Mouse (Mus musculus) CD4-positive, CD25-positive, alpha-beta regulatory T cell, adult 4 months (primary cell): ENCODE data around the gene Edem3. TPM values are rescaled to one million over a fixed set of nuclear protein-coding genes. Genes with fewer than 3 reads are reported as not detected.
A peak's percentile ranks its signal among the peaks of the same experiment; 100 is the strongest.
"Not testable (repeated sequence)": the region's sequence is repeated elsewhere in the genome, so short reads cannot be mapped to it uniquely, and the experiment has no call there.

Source experiments
- ATAC-seq: one replicate; pipeline ENCODE4 v1.8.0; 2017
- polyA plus RNA-seq, 2 experiments: library from polyadenylated mRNA; unstranded; fragments of 100-300 nt; shearing (Covaris generic); gene quantifications; one replicate each; pipeline ENCODE4 v1.2.1; 2017

Edem3 gene
- polyA plus RNA-seq, 2 experiments from 2014 or later = 3.1 to 4.8 TPM

DNA sequence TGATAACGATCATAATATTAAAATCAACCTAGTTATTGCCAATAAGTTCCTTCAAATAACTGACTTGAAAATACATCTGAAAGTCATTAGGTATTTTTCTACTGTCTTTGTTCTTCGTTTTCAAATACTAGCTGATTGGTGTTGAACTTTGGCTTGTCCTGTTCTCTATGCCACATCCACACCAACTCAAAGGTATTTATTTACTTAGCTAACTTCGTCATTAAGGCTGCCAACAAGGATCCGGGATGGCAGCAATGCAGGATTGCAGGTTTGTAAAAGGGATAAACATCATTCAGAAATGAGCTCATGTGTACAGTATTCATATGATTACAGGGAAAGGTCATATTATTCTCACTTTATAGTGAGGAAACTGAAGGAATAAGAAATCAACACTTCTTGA is 2.2 kb upstream of the Edem3 start:
- ATAC-seq = no peak

DNA sequence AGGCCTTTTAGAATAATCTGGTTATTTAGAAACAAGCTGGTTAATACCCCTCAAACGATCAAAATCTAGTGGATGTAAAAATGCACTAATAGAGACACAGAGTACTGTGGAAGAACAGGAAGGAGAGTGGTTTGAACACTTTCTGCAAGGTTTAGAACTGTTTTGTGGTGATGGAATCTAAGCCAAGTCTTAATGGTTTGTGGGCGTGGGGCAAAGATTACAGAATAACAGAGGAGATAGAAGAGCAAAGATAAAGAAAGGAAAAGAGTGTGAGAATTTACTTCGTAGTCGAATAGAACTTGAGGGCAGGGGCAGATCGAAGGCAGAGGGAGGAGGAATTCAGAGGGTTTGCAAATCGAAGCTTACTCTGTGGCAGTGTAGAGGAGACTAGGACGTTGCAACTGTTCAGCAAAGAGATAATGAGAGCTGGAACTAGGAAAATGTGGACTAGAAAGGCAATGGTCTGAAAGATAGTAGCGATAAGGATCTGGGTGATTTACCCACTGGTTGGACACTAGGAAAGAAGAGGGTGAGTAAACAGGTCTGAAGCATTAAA is 1.7 kb upstream of the Edem3 start:
- ATAC-seq = no peak

DNA sequence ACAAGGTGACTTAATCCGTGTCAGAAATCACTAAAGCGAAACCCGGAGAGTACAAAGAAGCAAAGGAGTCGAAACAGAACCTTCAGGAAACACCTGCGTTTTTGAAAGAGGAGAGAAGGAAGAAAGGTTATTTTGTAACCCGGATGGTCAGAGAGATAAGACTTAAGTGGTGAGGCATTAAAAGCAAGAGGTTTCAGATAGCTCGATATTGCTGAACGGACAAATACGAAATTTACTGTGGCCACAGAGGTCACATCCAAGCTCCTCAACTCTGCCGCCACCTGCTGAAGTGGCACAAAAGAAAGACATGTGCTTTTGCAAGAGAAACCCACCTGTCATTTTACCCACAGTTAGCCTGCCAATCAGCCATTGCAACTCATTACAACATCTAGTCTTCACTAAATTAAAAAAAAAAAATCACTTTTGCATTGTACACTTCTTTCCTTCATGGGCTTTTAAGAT is 1.1 kb upstream of the Edem3 start:
- no peak for ATAC-seq

DNA sequence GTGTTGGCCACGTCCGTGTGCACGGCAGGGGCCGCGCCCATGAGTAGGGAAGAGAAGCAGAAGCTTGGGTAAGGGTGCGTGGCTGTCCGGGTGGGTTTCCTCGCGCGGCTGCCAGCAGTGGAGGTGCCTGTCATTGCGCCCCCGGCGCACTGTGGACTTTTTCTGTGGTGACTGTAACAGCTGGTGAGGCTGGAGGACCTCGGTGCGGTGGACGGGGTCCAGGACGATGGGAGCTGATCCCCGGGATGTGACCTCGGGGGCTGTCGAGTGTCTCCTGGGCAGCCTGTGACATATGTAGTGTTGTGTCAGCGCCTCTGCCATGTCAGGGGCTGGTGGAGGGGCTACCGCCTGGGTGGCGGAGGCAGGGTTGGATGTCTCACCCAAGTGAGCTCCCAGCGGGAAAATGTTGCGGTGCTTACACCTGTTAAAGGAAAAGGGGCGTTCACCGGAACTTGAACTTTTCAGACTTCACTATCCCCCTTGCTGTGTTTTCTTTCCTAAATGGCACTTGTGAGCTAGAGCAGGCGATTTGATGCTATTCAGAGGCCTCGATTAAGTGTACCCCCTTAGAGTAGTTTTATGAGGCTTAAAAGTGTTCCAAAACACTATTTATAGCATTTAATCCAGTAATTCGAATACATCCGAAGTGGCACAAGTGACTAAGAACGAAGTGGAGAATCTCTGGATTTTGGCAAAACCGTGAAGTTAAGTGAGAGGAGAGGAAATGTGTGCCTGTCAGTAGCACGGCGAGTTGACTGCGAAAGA is 671 bp downstream of the Edem3 start:
- ATAC-seq = peak; percentile 4

DNA sequence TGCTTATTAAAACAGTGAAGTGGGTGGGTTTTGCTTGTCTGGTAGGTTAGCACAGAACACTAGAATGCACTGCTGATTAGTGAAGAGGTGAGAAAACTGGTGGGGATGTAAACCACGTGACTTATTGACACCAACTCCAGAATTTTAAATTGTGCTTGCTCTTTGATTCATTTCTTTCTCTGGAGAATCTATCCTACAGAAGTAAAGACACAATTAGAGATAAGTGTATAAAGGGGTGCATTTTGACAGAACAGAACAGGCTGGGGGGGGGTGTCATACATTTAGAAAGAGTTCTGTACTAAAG is 1.2 kb downstream of the Edem3 start:
- ATAC-seq = no peak

DNA sequence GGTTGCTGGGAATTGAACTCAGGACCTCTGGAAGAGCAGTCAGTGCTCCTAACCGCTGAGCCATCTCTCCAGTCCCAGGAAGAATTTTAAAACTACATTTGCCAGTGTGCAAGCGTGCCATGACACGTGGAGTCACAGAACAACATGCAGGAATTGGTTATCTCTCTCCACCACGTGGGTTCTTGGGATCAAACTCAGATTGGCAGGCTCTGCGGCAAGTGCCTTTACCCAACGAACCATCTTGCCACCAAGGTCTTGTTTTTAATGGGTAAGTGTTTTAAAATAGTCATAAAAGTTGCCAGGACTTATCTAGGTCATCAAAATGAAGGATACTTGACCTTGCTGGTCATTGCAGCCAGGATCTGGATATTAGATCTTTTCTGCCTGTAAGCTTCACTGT is 3.1 kb downstream of the Edem3 start:
- no peak for ATAC-seq

DNA sequence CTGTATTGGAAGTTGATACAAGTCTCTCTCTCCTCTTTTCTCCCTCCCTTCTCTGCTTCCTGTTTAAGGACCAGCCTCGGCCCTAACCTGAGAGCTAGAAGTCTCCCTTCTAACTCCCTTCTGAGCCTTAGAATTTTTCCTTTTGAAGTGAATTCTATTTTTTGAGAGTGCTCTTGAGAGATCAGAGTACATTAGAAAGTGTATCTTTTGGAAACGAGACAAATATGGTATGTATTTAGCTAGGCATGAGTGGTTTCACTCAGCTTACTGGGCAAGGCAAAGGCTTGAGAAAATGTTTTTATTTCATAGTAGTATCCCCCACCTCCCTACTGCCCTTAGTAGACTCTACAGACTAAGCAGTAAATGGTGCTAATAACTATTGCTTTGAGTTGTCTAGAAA is 3.8 kb downstream of the Edem3 start:
- no peak for ATAC-seq

DNA sequence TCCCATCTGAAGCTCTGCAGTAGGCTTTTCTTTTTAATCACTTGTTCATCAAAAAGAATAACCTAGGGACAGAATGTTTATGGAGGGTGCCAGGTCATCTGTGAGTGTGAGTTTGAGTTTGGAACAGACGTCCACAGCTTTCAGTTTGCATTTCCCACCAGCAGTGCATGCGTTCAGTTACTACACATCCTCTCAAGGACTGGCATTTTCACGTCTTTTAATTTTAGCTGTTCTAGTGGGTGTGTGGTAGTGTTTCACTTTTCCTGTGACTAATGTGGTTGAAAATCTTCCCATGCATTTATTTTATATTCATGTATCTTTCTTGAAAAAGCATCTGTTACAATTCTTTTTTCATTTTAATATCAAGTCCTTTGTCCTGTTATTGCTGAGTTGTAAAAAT is 9.1 kb downstream of the Edem3 start:
- ATAC-seq = peak; percentile 30

DNA sequence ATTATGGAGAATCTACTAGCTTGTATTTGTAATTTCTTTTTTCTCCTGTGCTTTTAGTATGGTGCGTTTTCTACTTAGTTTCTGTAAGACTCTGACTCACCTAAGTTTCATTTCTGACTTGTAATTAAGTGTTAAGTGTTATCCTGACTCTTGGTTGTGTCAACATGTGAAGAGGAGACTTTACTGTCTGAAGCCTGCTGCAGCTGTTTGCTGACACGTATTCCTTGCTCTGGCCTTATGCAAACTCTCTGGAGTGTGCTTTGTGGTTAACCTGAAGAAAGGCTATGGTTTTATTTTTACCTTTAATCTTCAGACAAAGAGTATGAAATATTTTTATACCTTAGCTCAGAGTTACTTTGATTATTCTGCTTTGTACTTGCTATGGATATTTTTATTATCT is 11.0 kb downstream of the Edem3 start:
- no peak for ATAC-seq

DNA sequence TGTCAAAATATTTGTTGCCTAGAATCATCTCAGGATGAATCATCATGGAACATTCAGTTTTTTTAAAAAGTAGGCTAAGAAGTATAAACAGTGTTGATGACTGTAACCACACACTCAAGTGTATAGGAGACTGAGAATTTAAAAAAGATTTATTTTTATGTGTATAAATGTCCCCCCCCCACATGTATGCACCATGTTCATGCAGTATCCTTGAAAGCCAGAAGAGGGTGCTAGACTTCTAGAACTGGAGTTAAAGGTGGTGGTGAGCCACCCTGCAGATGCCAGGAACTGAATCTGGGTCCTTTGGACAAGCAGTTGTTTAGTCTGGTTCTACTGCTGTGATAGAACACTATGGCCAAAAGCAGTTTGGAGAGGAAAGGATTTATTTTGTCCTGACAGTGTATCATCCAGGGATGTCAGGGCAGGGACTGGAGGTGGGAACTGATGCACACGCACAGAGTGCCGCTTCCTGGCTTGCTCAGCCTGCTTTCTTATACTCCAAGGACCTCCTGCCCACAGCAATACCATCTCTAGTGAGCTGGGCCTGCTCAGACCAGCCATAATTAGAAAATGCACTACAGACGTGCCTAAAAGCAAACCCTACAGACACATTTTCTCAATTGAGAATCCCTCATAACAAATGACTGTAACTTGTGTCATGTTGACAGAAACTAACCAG is 11.9 kb downstream of the Edem3 start:
- peak; percentile 67 for ATAC-seq

DNA sequence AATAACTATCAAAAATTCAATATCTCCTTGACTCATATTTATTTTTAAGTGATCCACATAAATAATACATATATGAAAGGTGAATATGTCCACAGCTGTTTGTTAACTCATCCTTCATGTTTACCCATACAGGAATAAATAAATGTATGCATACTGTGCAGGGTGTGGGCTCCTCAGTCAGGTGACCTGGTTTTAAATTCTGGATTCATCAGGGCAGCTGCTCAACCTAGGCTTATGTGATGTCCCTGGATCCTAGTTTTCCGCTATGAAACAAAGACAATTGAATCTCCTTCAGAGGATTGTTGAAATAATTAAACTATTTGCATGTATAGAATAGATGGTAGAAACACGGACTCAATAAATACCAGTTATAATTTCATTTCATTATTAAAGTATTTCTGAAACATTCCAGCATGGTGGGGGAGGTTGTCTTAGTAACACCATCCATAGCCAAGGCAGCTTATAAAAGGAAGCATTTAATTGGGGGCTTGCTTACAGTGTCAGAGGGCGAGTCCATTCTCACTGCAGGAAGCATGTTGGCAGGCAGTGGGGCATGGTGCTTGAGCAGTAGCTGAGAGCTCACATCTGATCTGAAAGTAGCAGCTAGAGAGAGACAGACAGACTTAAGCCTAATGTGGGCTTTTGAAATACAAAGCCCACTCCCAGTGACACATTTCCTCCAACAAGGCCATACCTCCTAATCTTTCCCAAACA is 14.2 kb downstream of the Edem3 start:
- no peak for ATAC-seq

DNA sequence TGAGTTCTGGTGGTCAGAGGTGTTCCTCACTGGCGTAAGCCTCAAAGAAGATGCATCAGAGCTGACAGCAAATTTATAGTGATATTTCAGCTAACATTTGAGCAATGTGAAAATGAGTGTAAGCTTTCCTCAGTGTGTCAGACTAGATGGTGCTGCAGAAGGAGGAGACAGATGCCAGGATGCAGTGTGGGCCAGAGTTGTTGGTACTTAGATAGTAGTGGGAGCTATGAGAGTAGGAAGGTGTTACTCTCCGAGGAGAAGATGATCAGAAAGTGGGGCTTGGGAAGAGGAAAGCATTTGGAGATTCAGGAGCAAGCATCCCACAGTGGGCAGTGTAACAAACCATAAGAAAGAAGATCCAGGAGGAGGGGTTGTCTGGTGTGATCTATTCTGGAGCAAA is 22.4 kb downstream of the Edem3 start:
- no peak for ATAC-seq

DNA sequence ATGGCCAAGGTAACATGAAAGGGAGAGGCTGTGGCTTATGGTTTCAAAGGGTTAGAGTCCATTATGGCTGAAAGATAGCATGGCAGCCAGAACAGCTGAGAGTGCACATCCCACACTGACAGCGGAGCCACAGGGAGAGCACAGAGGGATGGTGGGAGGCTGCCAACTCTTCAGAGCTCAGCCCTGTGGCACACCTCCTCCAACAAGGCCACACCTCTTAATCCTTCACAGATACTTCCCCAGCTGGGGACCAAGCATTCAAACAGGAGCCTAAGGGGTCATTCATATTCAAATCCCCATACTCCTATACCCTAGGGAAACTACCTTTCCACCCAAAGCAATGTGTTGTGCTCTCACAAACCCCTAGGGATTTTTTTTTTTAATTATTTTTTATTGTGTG is 23.4 kb downstream of the Edem3 start:
- no peak for ATAC-seq

DNA sequence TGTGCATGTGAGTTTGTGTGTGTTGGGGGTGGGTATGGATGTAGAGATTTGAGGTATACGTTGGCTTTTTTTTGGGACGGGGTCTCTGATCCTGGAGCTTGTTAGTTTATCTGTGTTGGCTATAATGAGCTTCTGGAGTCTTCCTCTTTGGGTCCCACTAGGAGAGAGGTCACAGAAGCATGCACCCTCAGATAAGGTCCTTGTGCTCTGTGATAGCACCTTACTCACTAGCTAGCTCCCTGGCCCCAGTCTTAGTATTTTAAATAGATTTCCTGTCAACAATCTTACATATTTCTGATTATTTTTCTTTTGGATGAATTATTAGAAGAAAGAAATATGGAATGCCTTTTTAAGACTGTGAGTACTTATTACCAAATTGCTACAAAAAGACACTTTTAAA is 24.1 kb downstream of the Edem3 start:
- no peak for ATAC-seq

DNA sequence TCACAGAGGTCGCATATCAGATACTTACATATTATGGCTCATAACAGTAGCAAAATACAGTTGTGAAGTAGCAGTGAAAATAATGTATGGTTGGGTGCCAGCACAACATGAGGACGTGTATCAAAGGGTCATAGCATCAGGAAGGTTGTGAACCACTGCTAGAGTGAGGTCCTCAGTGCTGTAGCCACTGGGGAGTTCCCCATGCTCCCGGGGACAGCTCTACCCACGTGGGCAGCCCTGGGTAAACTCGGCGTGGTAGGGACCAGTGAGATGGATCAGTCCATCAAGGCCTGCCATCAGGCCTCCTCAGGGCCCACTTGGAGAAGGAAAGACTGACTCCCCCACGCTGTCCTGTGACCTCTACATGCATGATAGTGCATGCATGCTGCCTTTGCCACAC is 26.3 kb downstream of the Edem3 start:
- ATAC-seq = no peak

DNA sequence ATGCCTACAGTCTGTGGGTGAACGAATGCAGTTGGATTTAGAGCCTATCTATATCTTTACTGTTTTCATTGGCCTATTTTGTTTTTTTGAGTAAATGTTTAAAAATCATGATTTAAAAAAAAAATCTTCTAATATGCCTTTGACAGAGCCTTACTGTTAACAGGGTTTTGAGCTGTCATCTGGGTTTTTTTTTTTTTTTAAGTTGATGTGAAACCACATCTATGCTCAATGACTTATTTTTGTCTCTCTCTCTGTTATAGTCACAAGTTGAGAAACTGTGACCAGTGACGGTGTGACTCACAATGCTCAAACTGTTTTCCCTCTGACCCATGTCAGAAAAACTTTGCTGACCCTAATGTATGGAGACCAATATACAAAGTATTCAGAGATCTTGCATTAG is 28.2 kb downstream of the Edem3 start:
- ATAC-seq = no peak

DNA sequence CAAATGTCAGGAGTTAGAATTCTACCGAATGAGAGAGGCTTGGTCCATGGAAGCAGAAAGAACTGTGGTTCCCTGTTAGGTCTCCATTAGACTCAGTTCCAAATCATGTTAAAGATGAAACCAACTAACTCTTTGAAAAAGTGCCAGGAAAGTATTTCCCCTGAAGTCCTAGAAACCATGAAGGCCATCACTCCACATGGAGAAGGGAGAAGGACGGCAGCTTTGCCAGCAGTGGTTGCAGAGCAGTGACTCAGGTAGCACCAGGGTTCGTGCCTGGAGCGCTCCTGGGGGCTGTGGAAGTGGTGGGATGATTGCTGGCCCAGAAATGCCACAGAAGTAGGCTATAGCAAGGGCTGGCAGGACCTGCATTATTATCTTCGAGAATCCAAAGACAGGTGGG is 31.2 kb downstream of the Edem3 start:
- ATAC-seq = no peak

DNA sequence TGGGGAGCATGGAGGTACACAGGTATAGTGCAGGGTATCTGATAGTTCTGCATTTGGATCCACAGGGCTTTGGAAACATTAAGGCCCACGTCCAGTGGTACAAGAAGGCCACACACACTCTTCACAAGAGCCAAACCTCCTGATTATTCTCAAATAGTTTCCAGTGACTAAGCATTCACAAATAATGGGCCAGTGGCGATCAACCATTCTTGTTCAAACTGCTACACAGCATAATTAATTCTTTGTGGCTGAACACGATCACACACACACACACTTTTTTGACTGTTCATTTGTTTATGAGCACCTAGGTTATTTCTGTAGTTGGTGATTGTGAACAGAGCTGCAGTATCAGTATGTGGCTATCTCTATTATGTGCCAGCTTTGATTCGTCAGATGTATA is 34.0 kb downstream of the Edem3 start:
- ATAC-seq = no peak

DNA sequence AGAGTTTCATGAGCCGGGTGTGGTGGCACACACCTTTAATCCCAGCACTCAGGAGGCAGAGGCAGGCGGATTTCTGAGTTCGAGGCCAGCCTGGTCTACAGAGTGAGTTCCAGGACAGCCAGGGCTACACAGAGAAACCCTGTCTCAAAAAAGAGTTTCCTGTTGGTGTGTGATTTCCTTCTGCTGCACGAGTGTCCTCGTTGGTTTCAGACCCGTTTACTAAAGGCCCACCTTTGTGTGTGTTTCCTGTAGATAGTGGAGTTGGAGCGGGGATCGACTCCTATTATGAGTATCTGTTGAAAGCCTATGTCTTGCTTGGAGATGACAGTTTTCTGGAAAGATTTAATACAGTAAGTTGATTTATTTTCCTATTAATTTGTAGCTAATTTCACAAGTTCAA is 36.9 kb downstream of the Edem3 start:
- ATAC-seq = not testable (repeated sequence)

DNA sequence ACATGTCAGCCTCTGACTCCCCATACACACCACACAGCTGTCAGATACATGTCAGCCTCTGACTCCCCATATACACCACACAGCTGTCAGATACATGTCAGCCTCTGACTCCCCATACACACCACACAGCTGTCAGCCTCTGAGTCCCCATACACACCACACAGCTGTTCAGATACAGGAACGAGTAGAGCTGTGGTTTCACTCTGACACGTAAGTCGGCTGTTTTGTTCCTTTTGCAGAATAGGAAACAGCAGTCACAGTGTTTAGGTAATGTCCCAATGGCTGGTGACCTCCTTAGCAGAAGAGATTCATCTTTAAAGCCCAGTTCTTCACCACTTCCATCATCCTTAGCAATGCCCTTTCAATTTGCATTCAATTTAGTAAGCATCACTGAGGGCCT is 47.6 kb downstream of the Edem3 start:
- ATAC-seq = not testable (repeated sequence)

DNA sequence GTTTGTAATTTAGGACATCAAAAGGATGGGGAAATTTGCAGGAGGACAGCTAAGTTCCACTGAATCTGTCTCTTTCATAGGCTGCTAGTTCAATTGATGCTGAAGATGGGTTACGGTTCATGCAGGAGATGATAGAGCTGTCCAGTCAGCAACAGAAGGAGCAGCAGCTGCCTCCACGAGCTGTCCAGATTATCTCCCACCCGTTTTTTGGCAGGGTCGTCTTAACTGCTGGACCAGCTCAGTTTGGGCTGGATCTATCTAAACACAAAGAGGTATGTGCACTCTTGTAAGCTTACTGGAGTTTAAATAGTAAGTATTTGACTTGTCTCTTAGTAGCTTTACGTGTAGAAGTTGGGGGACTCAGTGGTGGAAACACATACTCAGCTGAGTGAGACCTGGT is 52.1 kb downstream of the Edem3 start:
- no peak for ATAC-seq

DNA sequence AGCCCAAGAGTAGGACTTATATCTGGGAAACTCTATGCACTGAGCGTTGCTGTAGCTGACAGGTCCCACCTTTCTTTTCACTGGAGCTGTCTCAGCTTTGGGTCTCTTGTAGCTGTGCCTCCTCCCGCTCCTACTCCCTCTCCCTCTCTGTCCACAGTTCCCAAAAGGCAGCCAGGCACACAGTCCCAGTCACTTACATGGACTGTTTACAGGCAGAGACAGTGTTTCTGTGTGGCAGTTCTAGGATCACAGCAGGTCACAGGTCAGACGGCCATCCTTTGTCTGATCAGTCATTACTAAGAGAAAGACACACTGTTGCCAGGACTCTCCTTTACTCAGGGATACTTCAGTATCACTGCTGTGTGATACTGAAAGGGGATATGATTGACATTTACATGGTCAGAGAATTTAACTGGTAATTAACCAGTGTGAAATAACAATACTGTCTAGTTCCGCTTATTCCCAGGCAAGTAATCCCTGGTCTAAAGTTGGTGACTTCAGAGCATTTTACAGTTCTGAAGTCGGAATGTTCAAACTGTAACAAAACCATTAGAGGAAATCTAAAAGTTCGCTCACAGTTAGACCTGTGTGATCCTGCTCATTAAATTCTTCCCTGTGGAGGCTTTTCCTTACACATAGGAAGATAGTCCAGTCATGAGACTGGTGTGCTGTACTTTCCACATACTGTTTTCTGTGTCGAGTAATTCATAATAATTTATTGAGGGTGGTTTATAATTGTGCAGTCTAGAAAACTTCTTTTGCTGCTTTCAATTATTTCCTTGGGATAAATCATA is 55.7 kb downstream of the Edem3 start:
- ATAC-seq = no peak

DNA sequence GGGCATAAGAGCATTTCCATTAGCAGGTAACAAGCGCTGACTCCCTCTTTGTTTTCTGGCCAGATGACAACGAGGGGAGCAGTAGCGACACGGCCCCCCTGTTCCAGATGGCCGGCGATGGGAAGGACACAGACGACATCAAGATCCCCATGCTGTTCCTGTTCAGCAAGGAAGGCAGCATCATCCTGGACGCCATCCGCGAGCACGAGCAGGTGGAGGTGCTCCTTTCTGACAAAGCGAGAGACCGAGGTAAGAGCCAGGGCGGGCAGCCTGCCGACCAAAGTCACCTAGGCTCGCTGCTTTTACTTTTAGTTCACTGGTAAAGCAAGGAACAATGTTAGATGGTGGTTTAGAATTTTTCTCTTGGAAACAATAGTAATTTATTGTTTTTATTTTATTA is 56.3 kb downstream of the Edem3 start:
- ATAC-seq = no peak
